Mouse (Mus musculus): ENCODE results near the gene Ptpre. TPM values are rescaled to one million over a fixed set of nuclear protein-coding genes. Genes with fewer than 3 reads are reported as not detected.

The Ptpre gene
- polyA plus RNA-seq, 1 experiment from 2014 or later: 2.3 TPM

DNA sequence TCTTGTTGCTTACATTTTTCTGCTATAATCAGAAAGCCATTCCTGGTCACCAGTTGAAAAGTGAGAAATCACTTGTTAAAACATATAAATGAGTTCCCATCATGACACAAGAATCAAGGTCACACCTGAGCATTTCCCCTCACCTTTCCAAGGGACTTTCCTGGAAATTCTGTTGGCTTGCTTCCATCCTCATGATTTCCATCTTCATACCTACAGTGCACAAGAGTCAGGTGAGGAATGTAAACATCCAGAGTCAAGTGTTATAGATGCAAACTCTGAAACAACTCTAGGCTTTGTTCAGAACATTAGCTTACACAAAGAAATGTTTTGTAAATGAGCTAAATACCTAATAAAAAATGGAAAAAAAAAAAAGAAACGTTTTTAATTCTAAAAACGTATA, 173.4 kb downstream of the Ptpre start:
- ATAC-seq (replicated peaks; ENCODE audit: low FRiP score, low TSS enrichment, low read depth): no peak
- DNase-seq (ENCODE audit: low spot score): no peak
- WGBS: 68% methylated on average over 2 of the region's 2 CpGs
- Histone ChIP-seq H3K4me1 (replicated peaks; ENCODE audit: control insufficient read depth, insufficient read depth, low read length) (peaks cover 19% of the 10 kb centered on the region), H3K9me3 (ENCODE audit: control insufficient read depth, low read length) (no peaks in the 10 kb centered on the region), H3K36me3 (ENCODE audit: control insufficient read depth, insufficient read depth, low read length) (peaks cover 52% of the 10 kb centered on the region), H3K4me3 (ENCODE audit: low read depth, low read length) (no peak overlapping the region), H3K4me2 (ENCODE audit: low read length) (no peak overlapping the region), H3K9ac (ENCODE audit: low read length) (no peak overlapping the region), H3K27ac (ENCODE audit: low read depth) (no peak overlapping the region), H3K27me3 (replicated peaks; ENCODE audit: control insufficient read depth, insufficient read depth, low read length) (no peaks in the 10 kb centered on the region)

- peaks cover 33% of the 10 kb centered on the region for H3K36me3 ChIP-seq (ENCODE audit: control insufficient read depth, insufficient read depth, low read length)
- no peak for DNase-seq (ENCODE audit: low spot score)
- peaks cover 26% of the 10 kb centered on the region for H3K4me1 ChIP-seq (replicated peaks; ENCODE audit: control insufficient read depth, insufficient read depth, low read length)
- no peaks in the 10 kb centered on the region for H3K9me3 ChIP-seq (ENCODE audit: control insufficient read depth, low read length)
- H3K27me3 ChIP-seq (replicated peaks; ENCODE audit: control insufficient read depth, insufficient read depth, low read length): no peaks in the 10 kb centered on the region
- 88% methylated on average over 1 of the region's 1 CpGs for WGBS
- H3K4me3 ChIP-seq (ENCODE audit: low read depth, low read length): 0 out of 2 replicates have a peak overlapping the region, but pooled peaks have one; percentile 1
- H3K27ac ChIP-seq (ENCODE audit: low read depth): no peak overlapping the region
- H3K9ac ChIP-seq (ENCODE audit: low read length): no peak overlapping the region
- no peak for ATAC-seq (replicated peaks; ENCODE audit: low FRiP score, low TSS enrichment, low read depth)
- 0 out of 2 replicates have a peak overlapping the region, but pooled peaks have one; percentile 68 for H3K4me2 ChIP-seq (ENCODE audit: low read length)
These were observed 175.3 kb downstream of the Ptpre start for GRCm38 (mm10) chr7:135712534-135712933.

DNA sequence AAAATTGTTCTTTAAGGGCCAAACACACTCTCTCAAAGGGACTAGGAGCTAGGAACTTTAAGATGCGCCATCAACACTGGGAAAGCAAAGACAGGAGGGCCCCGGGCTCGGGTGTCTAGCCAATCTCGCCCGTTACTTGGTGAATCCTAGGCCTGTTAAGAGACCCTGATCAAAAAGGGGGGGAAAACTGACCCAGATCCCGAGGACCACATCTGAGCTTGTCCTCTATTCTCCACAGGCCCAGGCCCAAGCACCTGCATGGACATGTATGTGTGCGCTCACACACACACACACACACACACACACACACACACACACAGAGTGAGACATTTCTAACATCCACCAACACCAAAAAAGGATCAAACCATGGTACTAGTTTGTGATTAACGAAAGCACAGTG, 176.0 kb downstream of the Ptpre start:
- 80% methylated on average over 8 of the region's 8 CpGs for WGBS
- H3K27me3 ChIP-seq (replicated peaks; ENCODE audit: control insufficient read depth, insufficient read depth, low read length): no peaks in the 10 kb centered on the region
- peak overlapping the region; percentile 68 for H3K4me2 ChIP-seq (ENCODE audit: low read length)
- no peak for ATAC-seq (replicated peaks; ENCODE audit: low FRiP score, low TSS enrichment, low read depth)
- no peaks in the 10 kb centered on the region for H3K9me3 ChIP-seq (ENCODE audit: control insufficient read depth, low read length)
- H3K4me1 ChIP-seq (replicated peaks; ENCODE audit: control insufficient read depth, insufficient read depth, low read length): peaks cover 26% of the 10 kb centered on the region
- no peak for DNase-seq (ENCODE audit: low spot score)
- peaks cover 25% of the 10 kb centered on the region for H3K36me3 ChIP-seq (ENCODE audit: control insufficient read depth, insufficient read depth, low read length)
- H3K4me3 ChIP-seq (ENCODE audit: low read depth, low read length): no peak overlapping the region
- H3K27ac ChIP-seq (ENCODE audit: low read depth): no peak overlapping the region
- H3K9ac ChIP-seq (ENCODE audit: low read length): no peak overlapping the region

DNA sequence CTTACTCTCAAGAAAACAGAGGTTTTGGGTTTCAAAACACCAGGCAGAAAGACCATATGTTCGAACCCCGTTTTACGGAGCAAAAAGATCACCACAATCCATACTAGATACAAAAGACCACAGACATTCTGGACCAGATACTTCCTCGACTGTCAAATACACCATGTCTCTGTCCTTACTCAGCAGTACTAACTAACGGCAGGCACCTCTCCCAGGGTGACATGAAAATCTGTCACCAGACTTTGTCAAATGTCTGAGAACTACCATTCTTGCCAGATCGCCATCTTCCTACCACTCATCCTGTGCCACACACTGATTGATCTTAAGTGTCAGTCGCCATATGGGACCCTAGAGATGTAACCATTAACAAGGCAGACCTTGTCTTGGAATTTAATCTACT, 177.9 kb downstream of the Ptpre start:
- no peak overlapping the region for H3K27ac ChIP-seq (ENCODE audit: low read depth)
- no peak for ATAC-seq (replicated peaks; ENCODE audit: low FRiP score, low TSS enrichment, low read depth)
- peak overlapping the region; percentile 95 for H3K4me3 ChIP-seq (ENCODE audit: low read depth, low read length)
- DNase-seq (ENCODE audit: low spot score): no peak
- peaks cover 26% of the 10 kb centered on the region for H3K4me1 ChIP-seq (replicated peaks; ENCODE audit: control insufficient read depth, insufficient read depth, low read length)
- H3K27me3 ChIP-seq (replicated peaks; ENCODE audit: control insufficient read depth, insufficient read depth, low read length): no peaks in the 10 kb centered on the region
- peak overlapping the region; percentile 68 for H3K4me2 ChIP-seq (ENCODE audit: low read length)
- H3K9ac ChIP-seq (ENCODE audit: low read length): peak overlapping the region; percentile 96
- H3K36me3 ChIP-seq (ENCODE audit: control insufficient read depth, insufficient read depth, low read length): peaks cover 7% of the 10 kb centered on the region
- WGBS: 2% methylated on average over 7 of the region's 7 CpGs
- H3K9me3 ChIP-seq (ENCODE audit: control insufficient read depth, low read length): no peaks in the 10 kb centered on the region

GRCm38 (mm10) chr7:135715642-135716444, 178.6 kb downstream of the Ptpre start, which contains the start of gene Mki67:
Mki67 (minus strand) TSS chr7:135716361.
- H3K4me2 ChIP-seq (ENCODE audit: low read length): peak within 1 kb of the TSS; percentile 68
- H3K27me3 ChIP-seq (replicated peaks; ENCODE audit: control insufficient read depth, insufficient read depth, low read length): no peaks in the 10 kb centered on the region
- H3K4me3 ChIP-seq (ENCODE audit: low read depth, low read length): peak within 1 kb of the TSS; percentile 95
- H3K36me3 ChIP-seq (ENCODE audit: control insufficient read depth, insufficient read depth, low read length): peaks cover under 1% of the 10 kb centered on the region; the same call in 1 of the 2 replicates
- peak; percentile 72 for DNase-seq (ENCODE audit: low spot score)
- H3K9ac ChIP-seq (ENCODE audit: low read length): peak within 1 kb of the TSS; percentile 96
- ATAC-seq (replicated peaks; ENCODE audit: low FRiP score, low TSS enrichment, low read depth): peak; percentile 73
- H3K9me3 ChIP-seq (ENCODE audit: control insufficient read depth, low read length): no peaks in the 10 kb centered on the region
- under 1% methylated on average over 80 of the region's 82 CpGs for WGBS
- H3K4me1 ChIP-seq (replicated peaks; ENCODE audit: control insufficient read depth, insufficient read depth, low read length): peaks cover 26% of the 10 kb centered on the region
- H3K27ac ChIP-seq (ENCODE audit: low read depth): peak within 1 kb of the TSS; percentile 64; the same call in 1 of the 2 replicates

GRCm38 (mm10) chr7:135716445-135716877, 179.2 kb downstream of the Ptpre start:
- peak overlapping the region; percentile 95 for H3K4me3 ChIP-seq (ENCODE audit: low read depth, low read length)
- peak; percentile 96 for DNase-seq (ENCODE audit: low spot score)
- 2% methylated on average over 25 of the region's 28 CpGs for WGBS
- no peaks in the 10 kb centered on the region for H3K27me3 ChIP-seq (replicated peaks; ENCODE audit: control insufficient read depth, insufficient read depth, low read length)
- no peaks in the 10 kb centered on the region for H3K9me3 ChIP-seq (ENCODE audit: control insufficient read depth, low read length)
- no peaks in the 10 kb centered on the region for H3K36me3 ChIP-seq (ENCODE audit: control insufficient read depth, insufficient read depth, low read length)
- H3K4me2 ChIP-seq (ENCODE audit: low read length): peak overlapping the region; percentile 68
- H3K4me1 ChIP-seq (replicated peaks; ENCODE audit: control insufficient read depth, insufficient read depth, low read length): peaks cover 26% of the 10 kb centered on the region
- peak overlapping the region; percentile 96 for H3K9ac ChIP-seq (ENCODE audit: low read length)
- H3K27ac ChIP-seq (ENCODE audit: low read depth): peak overlapping the region; percentile 64; the same call in 1 of the 2 replicates
- peak; percentile 94 for ATAC-seq (replicated peaks; ENCODE audit: low FRiP score, low TSS enrichment, low read depth)

DNA sequence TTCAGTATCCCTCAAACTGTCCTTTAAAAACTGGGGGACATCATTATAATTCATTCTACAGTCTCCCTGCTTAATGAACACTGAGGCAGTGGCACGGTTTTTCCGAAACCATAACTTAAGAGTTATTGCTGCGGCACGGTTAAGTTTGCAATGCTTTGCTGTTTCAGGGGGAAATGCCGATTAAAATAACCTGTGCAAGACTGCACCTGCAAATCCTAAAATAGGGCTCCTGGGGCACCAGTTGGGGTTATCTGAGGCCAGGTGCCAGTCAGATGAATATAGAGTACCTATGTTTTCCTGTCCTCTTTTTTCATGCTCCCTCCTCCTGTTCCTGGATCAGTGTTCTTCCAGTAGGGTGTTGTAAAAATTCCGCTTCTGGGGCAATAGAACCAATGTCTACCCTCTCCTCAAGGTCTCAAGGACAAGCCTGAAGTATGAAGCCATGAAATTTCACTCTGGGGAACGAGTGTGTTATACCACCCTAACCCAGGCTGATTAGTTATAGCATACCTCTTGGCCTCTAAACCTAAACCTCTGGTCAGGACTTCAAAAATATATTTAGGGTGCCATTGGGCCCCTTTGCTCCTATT, 179.8 kb downstream of the Ptpre start:
- WGBS: 55% methylated on average over 7 of the region's 7 CpGs

GRCm38 (mm10) chr7:135721436-135721992, 184.2 kb downstream of the Ptpre start:
- no peak for ATAC-seq (replicated peaks; ENCODE audit: low FRiP score, low TSS enrichment, low read depth)
- Histone ChIP-seq H3K9me3 (ENCODE audit: control insufficient read depth, low read length) (no peaks in the 10 kb centered on the region), H3K27me3 (replicated peaks; ENCODE audit: control insufficient read depth, insufficient read depth, low read length) (no peaks in the 10 kb centered on the region), H3K36me3 (ENCODE audit: control insufficient read depth, insufficient read depth, low read length) (no peaks in the 10 kb centered on the region), H3K4me3 (ENCODE audit: low read depth, low read length) (no peak overlapping the region), H3K4me1 (replicated peaks; ENCODE audit: control insufficient read depth, insufficient read depth, low read length) (peaks cover 11% of the 10 kb centered on the region), H3K4me2 (ENCODE audit: low read length) (no peak overlapping the region), H3K9ac (ENCODE audit: low read length) (no peak overlapping the region), H3K27ac (ENCODE audit: low read depth) (no peak overlapping the region)
- no peak for DNase-seq (ENCODE audit: low spot score)
- WGBS: 67% methylated on average over 7 of the region's 7 CpGs

More for the DNA sequence above, 179.8 kb downstream of the Ptpre start:
- H3K4me2 ChIP-seq (ENCODE audit: low read length): peak overlapping the region; percentile 59
- peak overlapping the region; percentile 95 for H3K4me3 ChIP-seq (ENCODE audit: low read depth, low read length)
- peaks cover 26% of the 10 kb centered on the region for H3K4me1 ChIP-seq (replicated peaks; ENCODE audit: control insufficient read depth, insufficient read depth, low read length)
- H3K27ac ChIP-seq (ENCODE audit: low read depth): no peak overlapping the region
- H3K27me3 ChIP-seq (replicated peaks; ENCODE audit: control insufficient read depth, insufficient read depth, low read length): no peaks in the 10 kb centered on the region
- no peak for ATAC-seq (replicated peaks; ENCODE audit: low FRiP score, low TSS enrichment, low read depth)
- peak overlapping the region; percentile 14; the same call in 1 of the 2 replicates for H3K9ac ChIP-seq (ENCODE audit: low read length)
- H3K36me3 ChIP-seq (ENCODE audit: control insufficient read depth, insufficient read depth, low read length): no peaks in the 10 kb centered on the region
- no peak for DNase-seq (ENCODE audit: low spot score)
- H3K9me3 ChIP-seq (ENCODE audit: control insufficient read depth, low read length): no peaks in the 10 kb centered on the region

Data from intestine, embryonic 14.5 days (tissue).